Mouse (Mus musculus) lung, postnatal 0 days (tissue): ENCODE data around the gene Myo15b. TPM values are rescaled to one million over a fixed set of nuclear protein-coding genes. Genes with fewer than 3 reads are reported as not detected.

Source experiments
- ATAC-seq: fragments of 200-750 bp; cut with Nextera tagmentation; 2 replicates; pipeline ENCODE4 v1.8.0; 2017; ENCODE audit warnings: moderate library complexity
- DNase-seq: peaks from one replicate; pipeline ENCODE4 v3.0.0-alpha.2; 2016; ENCODE audit warnings: low spot score
- H3K27ac ChIP-seq: fragments of 300-500 bp; sonication (generic); 2 replicates; pipeline ENCODE4 v1.5.1; 2014; ENCODE audit warnings: antibody characterized with exemption, mild to moderate bottlenecking, low read length, mixed read lengths
- H3K27me3 ChIP-seq: fragments of 300-500 bp; sonication (generic); replicated peaks from 2 replicates; pipeline ENCODE4 v1.6.1; 2014; ENCODE audit warnings: low read length, mixed read lengths; ENCODE audit not compliant: insufficient read depth
- H3K36me3 ChIP-seq: fragments of 300-500 bp; sonication (generic); 2 replicates; pipeline ENCODE4 v1.6.1; 2014; ENCODE audit warnings: low read length, mixed read lengths; ENCODE audit not compliant: insufficient read depth
- H3K4me1 ChIP-seq: fragments of 300-500 bp; sonication (generic); 2 replicates; pipeline ENCODE4 v1.6.1; 2014; ENCODE audit warnings: antibody characterized with exemption, low read depth, low read length, mixed read lengths; ENCODE audit not compliant: insufficient read depth
- H3K4me2 ChIP-seq: fragments of 300-500 bp; sonication (generic); replicated peaks from 2 replicates; pipeline ENCODE4 v1.6.1; 2014; ENCODE audit warnings: low read depth, mild to moderate bottlenecking, low read length, moderate library complexity, mixed read lengths
- H3K4me3 ChIP-seq: fragments of 300-500 bp; sonication (generic); 2 replicates; pipeline ENCODE4 v1.5.1; 2014; ENCODE audit warnings: low read depth, low read length
- H3K9ac ChIP-seq: fragments of 300-500 bp; sonication (generic); replicated peaks from 2 replicates; pipeline ENCODE4 v1.6.1; 2014; ENCODE audit warnings: low read depth, mild to moderate bottlenecking
- H3K9me3 ChIP-seq: fragments of 300-500 bp; sonication (generic); 2 replicates; pipeline ENCODE4 v1.6.1; 2016; ENCODE audit warnings: low read length, mixed read lengths
- CTCF ChIP-seq: IDR thresholded peaks from 2 replicates; pipeline ENCODE4 v1.5.1; 2016; ENCODE audit warnings: antibody characterized with exemption, mild to moderate bottlenecking
- EP300 ChIP-seq: IDR thresholded peaks from 2 replicates; pipeline ENCODE4 v1.6.1; 2016; ENCODE audit warnings: antibody characterized with exemption, mild to moderate bottlenecking, control low read depth
- WGBS: fragments of 180-500 bp; shearing (Covaris S2); extraction: QIAGEN DNeasy Blood & Tissue Kit; methylation state at CpG from one replicate; pipeline ENCODE4 v1.1.7; 2014; 5-methylcytosine and 5-hydroxymethylcytosine counted together
- polyA plus RNA-seq: library from polyadenylated mRNA; unstranded; fragments of >200 nt; fragmentation: Nextera tagmentation; extraction: Ambion mirVana; gene quantifications from 2 replicates; pipeline ENCODE4 v1.2.1, GENCODE M21; 2015

Myo15b gene
- polyA plus RNA-seq, 1 experiment from 2014 or later, result 0.57 TPM

GRCm38 (mm10) chr11:115876438-115876837, 18.2 kb downstream of the Myo15b start:
- no peaks in the 10 kb centered on the region for H3K36me3 ChIP-seq
- no peaks in the 10 kb centered on the region for H3K27me3 ChIP-seq
- no peak overlapping the region for H3K4me3 ChIP-seq
- ATAC-seq, result no peak
- H3K9ac ChIP-seq, result no peak overlapping the region
- TF ChIP-seq EP300, result no peak
- peak; percentile 26 for TF ChIP-seq CTCF
- H3K9me3 ChIP-seq, result no peaks in the 10 kb centered on the region
- DNase-seq, result no peak
- H3K27ac ChIP-seq, result no peak overlapping the region
- no peaks in the 10 kb centered on the region for H3K4me1 ChIP-seq
- WGBS, result 80% methylated on average over 5 of the region's 5 CpGs
- H3K4me2 ChIP-seq, result no peak overlapping the region

- H3K4me1 ChIP-seq, result no peaks in the 10 kb centered on the region
- DNase-seq (no peak), ATAC-seq (no peak)
- H3K9ac ChIP-seq, result no peak overlapping the region
- H3K27me3 ChIP-seq, result no peaks in the 10 kb centered on the region
- H3K4me2 ChIP-seq, result no peak overlapping the region
- no peaks in the 10 kb centered on the region for H3K9me3 ChIP-seq
- H3K4me3 ChIP-seq, result no peak overlapping the region
- 53% methylated on average over 6 of the region's 6 CpGs for WGBS
- no peak for TF ChIP-seq CTCF
- no peak overlapping the region for H3K27ac ChIP-seq
- H3K36me3 ChIP-seq, result no peaks in the 10 kb centered on the region
These were observed 19.1 kb downstream of the Myo15b start for GRCm38 (mm10) chr11:115877174-115877755.

GRCm38 (mm10) chr11:115878071-115878470, 19.9 kb downstream of the Myo15b start:
- no peaks in the 10 kb centered on the region for H3K27me3 ChIP-seq
- no peak overlapping the region for H3K4me2 ChIP-seq
- no peaks in the 10 kb centered on the region for H3K36me3 ChIP-seq
- no peaks in the 10 kb centered on the region for H3K4me1 ChIP-seq
- ATAC-seq (no peak), DNase-seq (no peak)
- no peak overlapping the region for H3K27ac ChIP-seq
- 73% methylated on average over 8 of the region's 8 CpGs for WGBS
- no peak overlapping the region for H3K9ac ChIP-seq
- TF ChIP-seq EP300, result no peak
- TF ChIP-seq CTCF, result no peak
- no peaks in the 10 kb centered on the region for H3K9me3 ChIP-seq
- no peak overlapping the region for H3K4me3 ChIP-seq

GRCm38 (mm10) chr11:115881002-115881401, 22.8 kb downstream of the Myo15b start:
- Histone ChIP-seq H3K9me3 (no peaks in the 10 kb centered on the region), H3K36me3 (no peaks in the 10 kb centered on the region), H3K9ac (no peak overlapping the region), H3K27ac (no peak overlapping the region), H3K27me3 (no peaks in the 10 kb centered on the region), H3K4me3 (no peak overlapping the region), H3K4me1 (no peaks in the 10 kb centered on the region), H3K4me2 (no peak overlapping the region)
- no peak for ATAC-seq
- 28% methylated on average over 5 of the region's 5 CpGs for WGBS
- TF ChIP-seq EP300 (no peak), CTCF (peak; percentile 87)
- DNase-seq, result no peak

GRCm38 (mm10) chr11:115883251-115883650, 25.0 kb downstream of the Myo15b start:
- Histone ChIP-seq H3K9ac (no peak overlapping the region), H3K27me3 (no peaks in the 10 kb centered on the region), H3K36me3 (no peaks in the 10 kb centered on the region), H3K4me2 (no peak overlapping the region), H3K4me3 (no peak overlapping the region), H3K27ac (no peak overlapping the region), H3K4me1 (no peaks in the 10 kb centered on the region), H3K9me3 (no peaks in the 10 kb centered on the region)
- no peak for DNase-seq
- ATAC-seq, result no peak
- 19% methylated on average over 16 of the region's 17 CpGs for WGBS
- TF ChIP-seq CTCF, result no peak
- no peak for TF ChIP-seq EP300

GRCm38 (mm10) chr11:115884361-115884760, 26.2 kb downstream of the Myo15b start:
- WGBS, result 88% methylated on average over 3 of the region's 3 CpGs
- no peak overlapping the region for H3K4me2 ChIP-seq
- H3K27me3 ChIP-seq, result no peaks in the 10 kb centered on the region
- DNase-seq (no peak), ATAC-seq (no peak)
- no peaks in the 10 kb centered on the region for H3K4me1 ChIP-seq
- H3K27ac ChIP-seq, result no peak overlapping the region
- H3K4me3 ChIP-seq, result no peak overlapping the region
- no peak overlapping the region for H3K9ac ChIP-seq
- TF ChIP-seq EP300, result no peak
- TF ChIP-seq CTCF, result no peak
- no peaks in the 10 kb centered on the region for H3K9me3 ChIP-seq
- no peaks in the 10 kb centered on the region for H3K36me3 ChIP-seq

- no peak for DNase-seq
- TF ChIP-seq EP300, result no peak
- TF ChIP-seq CTCF, result no peak
- ATAC-seq, result no peak
- Histone ChIP-seq H3K27ac (no peak overlapping the region), H3K9ac (no peak overlapping the region), H3K27me3 (no peaks in the 10 kb centered on the region), H3K4me1 (no peaks in the 10 kb centered on the region), H3K4me2 (no peak overlapping the region), H3K36me3 (no peaks in the 10 kb centered on the region), H3K4me3 (no peak overlapping the region), H3K9me3 (no peaks in the 10 kb centered on the region)
- 70% methylated on average over 11 of the region's 11 CpGs for WGBS
These were observed 27.1 kb downstream of the Myo15b start for GRCm38 (mm10) chr11:115885281-115885680.
